Mouse (Mus musculus): ENCODE measurements around the gene Dcdc2a. TPM values are rescaled to one million over a fixed set of nuclear protein-coding genes. Genes with fewer than 3 reads are reported as not detected.

Dcdc2a gene
- polyA plus RNA-seq, 1 experiment from 2014 or later = 4.8 TPM

- Histone ChIP-seq H3K4me3 (no peak overlapping the region), H3K4me2 (no peak overlapping the region), H3K27me3 (replicated peaks) (no peaks in the 10 kb centered on the region), H3K9me3 (no peaks in the 10 kb centered on the region), H3K4me1 (peaks cover 15% of the 10 kb centered on the region), H3K36me3 (replicated peaks) (no peaks in the 10 kb centered on the region), H3K9ac (no peak overlapping the region), H3K27ac (no peak overlapping the region)
- no peak for ATAC-seq (replicated peaks)
- 90% methylated on average over 11 of the region's 11 CpGs for WGBS
Measured at GRCm38 (mm10) chr13:25189419-25190144, 133.8 kb downstream of the Dcdc2a start.

DNA sequence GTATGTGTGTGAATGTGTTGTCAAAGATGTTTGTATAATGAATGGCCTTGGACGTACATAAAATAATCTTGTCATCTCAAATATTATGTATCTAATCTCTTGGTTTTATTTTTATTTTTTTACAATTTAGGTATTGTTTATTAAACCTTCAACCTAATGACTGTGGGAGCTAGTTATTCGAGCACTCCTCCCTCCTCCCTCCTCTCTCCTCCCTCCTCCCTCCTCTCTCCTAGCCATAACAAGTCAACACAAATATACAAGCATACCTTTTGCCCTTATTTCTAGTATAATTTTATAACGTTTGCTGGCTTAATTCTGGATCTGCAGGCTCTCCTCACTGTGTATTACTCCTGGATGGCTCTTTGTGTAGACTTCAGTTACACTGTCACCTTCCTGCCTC lies 134.4 kb downstream of the Dcdc2a start:
- ATAC-seq (replicated peaks) = no peak
- 77% methylated on average over 3 of the region's 3 CpGs for WGBS
- no peak overlapping the region for H3K9ac ChIP-seq
- no peak overlapping the region for H3K4me3 ChIP-seq
- no peak overlapping the region for H3K4me2 ChIP-seq
- H3K36me3 ChIP-seq (replicated peaks) = no peaks in the 10 kb centered on the region
- no peaks in the 10 kb centered on the region for H3K9me3 ChIP-seq
- no peak overlapping the region for H3K27ac ChIP-seq
- H3K4me1 ChIP-seq = peaks cover 17% of the 10 kb centered on the region
- H3K27me3 ChIP-seq (replicated peaks) = no peaks in the 10 kb centered on the region

GRCm38 (mm10) chr13:25195706-25196105 lies 139.9 kb downstream of the Dcdc2a start:
- Histone ChIP-seq H3K27me3 (replicated peaks) (no peaks in the 10 kb centered on the region), H3K9ac (no peak overlapping the region), H3K9me3 (no peaks in the 10 kb centered on the region), H3K4me2 (no peak overlapping the region), H3K4me1 (0 out of 2 replicates have a peak, but pooled peaks cover 2% of the 10 kb centered on the region), H3K27ac (no peak overlapping the region), H3K36me3 (replicated peaks) (no peaks in the 10 kb centered on the region), H3K4me3 (no peak overlapping the region)
- ATAC-seq (replicated peaks) = no peak
- WGBS = 93% methylated on average over 10 of the region's 10 CpGs

DNA sequence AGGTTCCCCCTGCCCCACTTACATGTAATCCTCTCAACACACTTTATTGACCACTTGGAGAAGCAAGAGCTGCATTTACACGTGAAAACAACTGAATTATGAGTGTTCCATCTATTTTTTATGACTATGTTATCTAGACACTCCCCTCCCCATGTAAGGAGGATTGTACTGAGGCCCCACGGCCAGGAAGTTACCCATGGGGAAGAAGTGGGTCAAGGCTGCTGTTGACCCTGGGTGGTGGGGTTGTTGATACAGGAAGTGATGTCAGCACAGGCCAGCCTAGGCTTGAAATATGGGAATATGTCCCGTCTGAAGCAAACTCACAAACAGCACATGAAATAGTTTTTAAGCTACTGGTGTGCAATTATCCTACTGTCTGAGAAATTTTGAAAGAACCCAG lies 144.1 kb downstream of the Dcdc2a start:
- Histone ChIP-seq H3K27me3 (replicated peaks) (no peaks in the 10 kb centered on the region), H3K27ac (no peak overlapping the region), H3K4me2 (no peak overlapping the region), H3K4me1 (no peaks in the 10 kb centered on the region), H3K4me3 (no peak overlapping the region), H3K9ac (no peak overlapping the region), H3K9me3 (no peaks in the 10 kb centered on the region), H3K36me3 (replicated peaks) (no peaks in the 10 kb centered on the region)
- 66% methylated on average over 3 of the region's 3 CpGs for WGBS
- no peak for ATAC-seq (replicated peaks)

- Histone ChIP-seq H3K4me1 (no peaks in the 10 kb centered on the region), H3K36me3 (replicated peaks) (no peaks in the 10 kb centered on the region), H3K4me2 (no peak overlapping the region), H3K27me3 (replicated peaks) (no peaks in the 10 kb centered on the region), H3K27ac (no peak overlapping the region), H3K9me3 (no peaks in the 10 kb centered on the region), H3K9ac (no peak overlapping the region), H3K4me3 (no peak overlapping the region)
- 92% methylated on average over 5 of the region's 5 CpGs for WGBS
- no peak for ATAC-seq (replicated peaks)
Measured at GRCm38 (mm10) chr13:25206950-25207349, 151.1 kb downstream of the Dcdc2a start.

GRCm38 (mm10) chr13:25218394-25218793 lies 162.6 kb downstream of the Dcdc2a start:
- no peaks in the 10 kb centered on the region for H3K9me3 ChIP-seq
- H3K36me3 ChIP-seq (replicated peaks) = no peaks in the 10 kb centered on the region
- no peak overlapping the region for H3K9ac ChIP-seq
- whole genome bisulfite sequencing = 88% methylated on average over 1 of the region's 1 CpGs
- no peak for ATAC-seq (replicated peaks)
- H3K4me2 ChIP-seq = no peak overlapping the region
- H3K27ac ChIP-seq = no peak overlapping the region
- H3K4me1 ChIP-seq = no peaks in the 10 kb centered on the region
- H3K4me3 ChIP-seq = no peak overlapping the region
- H3K27me3 ChIP-seq (replicated peaks) = no peaks in the 10 kb centered on the region

DNA sequence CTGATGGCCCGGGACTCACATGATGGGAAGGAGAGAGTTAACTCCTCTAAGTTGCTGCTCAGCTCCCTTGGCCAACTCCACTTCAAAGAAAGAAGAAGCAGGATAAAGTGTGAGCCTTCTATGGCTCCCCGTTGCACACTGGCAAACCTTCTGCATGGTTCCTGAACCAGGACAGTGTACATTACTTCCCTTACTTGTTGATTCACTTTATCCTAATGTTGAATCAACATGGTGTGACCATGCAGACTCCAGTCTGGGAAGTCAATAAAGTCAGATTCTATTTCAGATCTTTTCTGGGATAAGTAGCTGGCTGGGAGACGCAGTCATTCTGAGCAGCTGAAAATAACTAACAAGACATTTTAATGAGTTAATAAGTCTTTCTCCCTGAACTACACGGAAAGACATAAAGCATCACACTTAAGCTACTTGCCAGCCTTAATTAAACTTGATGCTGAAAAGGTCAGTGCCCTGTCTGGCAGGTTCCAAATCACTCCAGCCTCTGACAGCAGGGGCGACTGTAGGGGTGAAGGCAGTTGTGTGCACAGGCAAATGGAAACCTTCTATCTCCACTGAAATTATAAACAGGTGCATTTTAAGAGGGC lies 164.5 kb downstream of the Dcdc2a start:
- Histone ChIP-seq H3K9ac (no peak overlapping the region), H3K27ac (no peak overlapping the region), H3K9me3 (no peaks in the 10 kb centered on the region), H3K4me2 (no peak overlapping the region), H3K4me1 (no peaks in the 10 kb centered on the region), H3K27me3 (replicated peaks) (no peaks in the 10 kb centered on the region), H3K4me3 (no peak overlapping the region), H3K36me3 (replicated peaks) (no peaks in the 10 kb centered on the region)
- WGBS = 76% methylated on average over 5 of the region's 5 CpGs
- no peak for ATAC-seq (replicated peaks)

DNA sequence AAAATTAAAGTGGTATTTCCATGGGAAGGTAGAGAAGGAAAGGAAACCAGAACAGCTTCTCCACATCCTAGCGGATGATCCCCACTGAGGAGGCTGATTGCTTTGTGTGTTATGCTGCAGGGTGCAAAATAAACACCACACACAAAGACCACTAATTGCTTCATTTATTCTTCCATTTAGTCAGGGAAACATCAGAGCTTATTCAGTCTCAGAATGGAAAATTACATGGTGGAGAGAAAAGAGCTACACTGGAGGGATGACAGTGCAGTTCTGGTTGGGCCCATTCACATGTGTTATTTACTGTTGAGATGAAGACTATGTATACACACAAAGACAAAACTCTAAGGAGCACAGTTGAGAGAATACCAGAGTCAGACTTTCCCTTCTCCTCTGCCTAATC lies 196.1 kb downstream of the Dcdc2a start:
- H3K4me2 ChIP-seq = no peak overlapping the region
- WGBS = 81% methylated on average over 1 of the region's 1 CpGs
- ATAC-seq (replicated peaks) = no peak
- H3K9me3 ChIP-seq = no peaks in the 10 kb centered on the region
- no peaks in the 10 kb centered on the region for H3K36me3 ChIP-seq (replicated peaks)
- no peaks in the 10 kb centered on the region for H3K27me3 ChIP-seq (replicated peaks)
- no peak overlapping the region for H3K9ac ChIP-seq
- H3K27ac ChIP-seq = no peak overlapping the region
- no peaks in the 10 kb centered on the region for H3K4me1 ChIP-seq
- H3K4me3 ChIP-seq = no peak overlapping the region

DNA sequence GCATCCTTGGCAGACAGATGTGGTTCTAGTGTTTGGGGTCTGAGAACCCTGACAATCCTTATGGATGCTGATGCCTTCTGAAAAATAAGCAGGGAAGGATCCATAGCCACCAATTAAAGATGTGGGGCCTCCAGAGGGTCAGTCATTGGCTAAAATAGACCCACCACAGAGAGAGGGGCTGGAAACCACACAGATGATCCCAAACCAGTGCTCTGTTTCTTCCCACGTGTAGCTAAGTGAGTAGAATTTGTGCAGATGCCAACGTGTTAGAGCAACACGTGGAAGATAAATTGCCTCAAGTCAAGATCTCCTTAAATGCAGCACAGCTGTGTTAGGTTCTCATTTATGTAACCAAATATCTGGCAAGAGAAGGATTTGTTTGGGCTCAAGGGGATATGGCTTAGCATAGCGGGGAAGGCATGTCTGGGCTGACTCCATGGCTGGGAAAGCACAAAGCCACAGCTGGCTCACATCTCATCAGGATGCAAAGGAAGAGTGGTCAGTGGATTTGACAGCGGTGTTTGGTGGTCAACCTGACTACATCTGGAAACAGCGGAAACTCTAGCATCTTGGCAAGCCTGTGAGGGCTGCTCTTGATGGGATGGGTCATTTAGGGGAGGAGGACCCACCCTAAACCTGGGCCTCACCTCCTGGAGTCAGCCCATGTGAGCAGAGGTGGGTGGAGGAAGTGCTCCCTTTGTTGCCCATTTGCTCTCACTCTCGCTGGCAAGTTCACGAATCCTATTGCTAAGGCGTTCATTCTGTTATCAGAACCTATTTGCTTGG lies 198.9 kb downstream of the Dcdc2a start:
- no peak overlapping the region for H3K4me2 ChIP-seq
- H3K4me1 ChIP-seq = no peaks in the 10 kb centered on the region
- H3K36me3 ChIP-seq (replicated peaks) = no peaks in the 10 kb centered on the region
- WGBS = 83% methylated on average over 9 of the region's 9 CpGs
- no peak for ATAC-seq (replicated peaks)
- H3K9me3 ChIP-seq = no peaks in the 10 kb centered on the region
- no peak overlapping the region for H3K4me3 ChIP-seq
- H3K27me3 ChIP-seq (replicated peaks) = no peaks in the 10 kb centered on the region
- H3K9ac ChIP-seq = no peak overlapping the region
- no peak overlapping the region for H3K27ac ChIP-seq

- WGBS = 84% methylated on average over 6 of the region's 6 CpGs
- no peak overlapping the region for H3K9ac ChIP-seq
- H3K9me3 ChIP-seq = no peaks in the 10 kb centered on the region
- no peaks in the 10 kb centered on the region for H3K4me1 ChIP-seq
- H3K36me3 ChIP-seq (replicated peaks) = no peaks in the 10 kb centered on the region
- H3K27me3 ChIP-seq (replicated peaks) = no peaks in the 10 kb centered on the region
- H3K4me3 ChIP-seq = no peak overlapping the region
- H3K4me2 ChIP-seq = no peak overlapping the region
- H3K27ac ChIP-seq = no peak overlapping the region
- no peak for ATAC-seq (replicated peaks)
Measured at GRCm38 (mm10) chr13:25257608-25258007, 201.8 kb downstream of the Dcdc2a start.
